Mouse (Mus musculus) thymus, adult 2 months (tissue): ENCODE measurements around the gene Dlgap1.

ENCODE experiments used
- CTCF ChIP-seq: fragments of 200-500 bp; IDR thresholded peaks from 2 replicates; pipeline ENCODE4 v1.5.1; 2012; ENCODE audit warnings: mild to moderate bottlenecking, control low read depth, low read length, moderate library complexity, borderline replicate concordance; ENCODE audit not compliant: control insufficient read depth, poor library complexity, insufficient read depth; ENCODE audit errors: extremely low read depth
- POLR2A ChIP-seq: fragments of 200-500 bp; IDR thresholded peaks from 2 replicates; pipeline ENCODE4 v1.6.1; 2012; ENCODE audit warnings: mild to moderate bottlenecking, low read length, control low read depth, moderate library complexity; ENCODE audit not compliant: control insufficient read depth, poor library complexity, insufficient read depth; ENCODE audit errors: extremely low read depth

DNA sequence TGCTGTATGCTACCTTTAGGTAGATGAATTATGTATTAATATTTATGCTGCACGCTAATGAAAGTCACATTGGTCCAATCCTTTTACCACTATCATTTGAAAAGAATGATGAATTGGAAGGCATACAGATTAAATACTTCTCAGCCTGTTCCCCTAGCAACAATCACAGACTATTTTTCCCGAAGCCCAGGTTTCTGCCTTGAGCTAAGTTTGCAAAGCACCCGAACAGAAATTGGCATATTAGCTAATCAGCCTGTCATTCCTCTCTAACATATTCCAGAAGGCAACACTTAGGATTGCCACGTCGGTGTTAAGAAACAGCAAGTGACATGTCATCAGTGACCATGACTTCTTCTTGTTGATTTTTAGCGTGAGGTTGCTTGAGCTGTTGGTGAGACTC is 619.8 kb downstream of the Dlgap1 start:
- TF ChIP-seq CTCF = no peak
- no peak for TF ChIP-seq POLR2A
